Mouse (Mus musculus): ENCODE results near the gene Cd70.
"Not testable (repeated sequence)": the region's sequence is repeated elsewhere in the genome, so short reads cannot be mapped to it uniquely, and the experiment has no call there.

Gene Cd70

GRCm38 (mm10) chr17:57134693-57135092, 14.9 kb downstream of the Cd70 start:
- DNase-seq (ENCODE audit: low spot score): no peak

GRCm38 (mm10) chr17:57134021-57134420, 15.6 kb downstream of the Cd70 start:
- not testable (repeated sequence) for DNase-seq (ENCODE audit: low spot score)

GRCm38 (mm10) chr17:57131793-57132192, 17.8 kb downstream of the Cd70 start:
- DNase-seq (ENCODE audit: low spot score): no peak

- DNase-seq (ENCODE audit: low spot score): no peak
These were observed 23.5 kb downstream of the Cd70 start for GRCm38 (mm10) chr17:57125853-57126622.

- DNase-seq (ENCODE audit: low spot score): no peak
These were observed 24.8 kb downstream of the Cd70 start for GRCm38 (mm10) chr17:57124792-57125191.

- DNase-seq (ENCODE audit: low spot score): no peak
These were observed 26.1 kb downstream of the Cd70 start for GRCm38 (mm10) chr17:57123192-57124118.

- no peak for DNase-seq (ENCODE audit: low spot score)
These were observed 27.7 kb downstream of the Cd70 start for GRCm38 (mm10) chr17:57121856-57122255.

GRCm38 (mm10) chr17:57118524-57119349, 30.8 kb downstream of the Cd70 start:
- no peak for DNase-seq (ENCODE audit: low spot score)

GRCm38 (mm10) chr17:57116801-57117200, 32.8 kb downstream of the Cd70 start:
- DNase-seq (ENCODE audit: low spot score): no peak

GRCm38 (mm10) chr17:57112768-57113474, 36.7 kb downstream of the Cd70 start:
- no peak for DNase-seq (ENCODE audit: low spot score)

GRCm38 (mm10) chr17:57110005-57110404, 39.6 kb downstream of the Cd70 start:
- DNase-seq (ENCODE audit: low spot score): no peak

GRCm38 (mm10) chr17:57108666-57109171, 40.9 kb downstream of the Cd70 start:
- no peak for DNase-seq (ENCODE audit: low spot score)

- no peak for DNase-seq (ENCODE audit: low spot score)
These were observed 41.4 kb downstream of the Cd70 start for GRCm38 (mm10) chr17:57108040-57108665.

GRCm38 (mm10) chr17:57107064-57107463, 42.5 kb downstream of the Cd70 start:
- no peak for DNase-seq (ENCODE audit: low spot score)

GRCm38 (mm10) chr17:57106035-57106368, 43.6 kb downstream of the Cd70 start:
- DNase-seq (ENCODE audit: low spot score): no peak

GRCm38 (mm10) chr17:57105181-57106034, 44.2 kb downstream of the Cd70 start, which contains the start of gene Tnfsf9:
Gene Tnfsf9 (plus strand): TSS chr17:57105325.
- DNase-seq (ENCODE audit: low spot score): no peak

- DNase-seq (ENCODE audit: low spot score): no peak
These were observed 45.1 kb downstream of the Cd70 start for GRCm38 (mm10) chr17:57104496-57104895.

GRCm38 (mm10) chr17:57102276-57102675, 47.3 kb downstream of the Cd70 start:
- no peak for DNase-seq (ENCODE audit: low spot score)

- DNase-seq (ENCODE audit: low spot score): no peak
These were observed 49.8 kb downstream of the Cd70 start for GRCm38 (mm10) chr17:57099629-57100325.
